Mouse (Mus musculus): ENCODE measurements around the gene Srp14. TPM values are rescaled to one million over a fixed set of nuclear protein-coding genes. Genes with fewer than 3 reads are reported as not detected.

The Srp14 gene
- 204 and 210 TPM in 2 replicates for polyA plus RNA-seq (2012; rRNA removed)

GRCm38 (mm10) chr2:118479550-118479909 is at the start of gene Srp14:
Gene Srp14, minus strand, starts transcription at chr2:118479711.
- H3K4me3 ChIP-seq (ENCODE audit: insufficient read depth, low read length): peak within 1 kb of the TSS; percentile 46
- peaks cover 5% of the 10 kb centered on the region for H3K4me1 ChIP-seq (ENCODE audit: control insufficient read depth, insufficient read depth, low read length)
- TF ChIP-seq POLR2A (IDR thresholded peaks at IDR 0.05; ENCODE audit: extremely low read depth, insufficient read depth, low read length) (peak; percentile 93), CTCF (IDR thresholded peaks at IDR 0.05; ENCODE audit: extremely low read depth, insufficient read depth, low read length) (no peak)
- peak within 1 kb of the TSS; percentile 16; the same call in 1 of the 2 replicates for H3K27ac ChIP-seq (ENCODE audit: insufficient read depth, low read length)

GRCm38 (mm10) chr2:118526545-118526944 is 47.0 kb upstream of the Srp14 start:
- Histone ChIP-seq H3K4me1 (ENCODE audit: control insufficient read depth, insufficient read depth, low read length) (no peaks in the 10 kb centered on the region), H3K27ac (ENCODE audit: insufficient read depth, low read length) (no peak overlapping the region), H3K4me3 (ENCODE audit: insufficient read depth, low read length) (no peak overlapping the region)
- TF ChIP-seq CTCF (IDR thresholded peaks at IDR 0.05; ENCODE audit: extremely low read depth, insufficient read depth, low read length): no peak
- TF ChIP-seq POLR2A (IDR thresholded peaks at IDR 0.05; ENCODE audit: extremely low read depth, insufficient read depth, low read length): no peak

- TF ChIP-seq CTCF (IDR thresholded peaks at IDR 0.05; ENCODE audit: extremely low read depth, insufficient read depth, low read length): no peak
- no peak for TF ChIP-seq POLR2A (IDR thresholded peaks at IDR 0.05; ENCODE audit: extremely low read depth, insufficient read depth, low read length)
- H3K4me1 ChIP-seq (ENCODE audit: control insufficient read depth, insufficient read depth, low read length): peaks cover 2% of the 10 kb centered on the region; the same call in 1 of the 2 replicates
- H3K27ac ChIP-seq (ENCODE audit: insufficient read depth, low read length): no peak overlapping the region
- no peak overlapping the region for H3K4me3 ChIP-seq (ENCODE audit: insufficient read depth, low read length)
Measured at GRCm38 (mm10) chr2:118524811-118525210, 45.3 kb upstream of the Srp14 start.

GRCm38 (mm10) chr2:118523163-118523730 is 43.7 kb upstream of the Srp14 start:
- TF ChIP-seq POLR2A (IDR thresholded peaks at IDR 0.05; ENCODE audit: extremely low read depth, insufficient read depth, low read length) (no peak), CTCF (IDR thresholded peaks at IDR 0.05; ENCODE audit: extremely low read depth, insufficient read depth, low read length) (no peak)
- Histone ChIP-seq H3K4me1 (ENCODE audit: control insufficient read depth, insufficient read depth, low read length) (peaks cover 2% of the 10 kb centered on the region; the same call in 1 of the 2 replicates), H3K4me3 (ENCODE audit: insufficient read depth, low read length) (no peak overlapping the region), H3K27ac (ENCODE audit: insufficient read depth, low read length) (no peak overlapping the region)

GRCm38 (mm10) chr2:118522265-118522664 is 42.8 kb upstream of the Srp14 start:
- Histone ChIP-seq H3K4me3 (ENCODE audit: insufficient read depth, low read length) (no peak overlapping the region), H3K4me1 (ENCODE audit: control insufficient read depth, insufficient read depth, low read length) (peaks cover 2% of the 10 kb centered on the region; the same call in 1 of the 2 replicates), H3K27ac (ENCODE audit: insufficient read depth, low read length) (no peak overlapping the region)
- TF ChIP-seq POLR2A (IDR thresholded peaks at IDR 0.05; ENCODE audit: extremely low read depth, insufficient read depth, low read length) (no peak), CTCF (IDR thresholded peaks at IDR 0.05; ENCODE audit: extremely low read depth, insufficient read depth, low read length) (no peak)

- Histone ChIP-seq H3K4me1 (ENCODE audit: control insufficient read depth, insufficient read depth, low read length) (peaks cover 2% of the 10 kb centered on the region; the same call in 1 of the 2 replicates), H3K4me3 (ENCODE audit: insufficient read depth, low read length) (no peak overlapping the region), H3K27ac (ENCODE audit: insufficient read depth, low read length) (0 out of 2 replicates have a peak overlapping the region, but pooled peaks have one; percentile 42)
- TF ChIP-seq CTCF (IDR thresholded peaks at IDR 0.05; ENCODE audit: extremely low read depth, insufficient read depth, low read length) (no peak), POLR2A (IDR thresholded peaks at IDR 0.05; ENCODE audit: extremely low read depth, insufficient read depth, low read length) (no peak)
Measured at GRCm38 (mm10) chr2:118520042-118520933, 40.8 kb upstream of the Srp14 start.

- Histone ChIP-seq H3K4me3 (ENCODE audit: insufficient read depth, low read length) (no peak overlapping the region), H3K4me1 (ENCODE audit: control insufficient read depth, insufficient read depth, low read length) (no peaks in the 10 kb centered on the region), H3K27ac (ENCODE audit: insufficient read depth, low read length) (no peak overlapping the region)
- no peak for TF ChIP-seq POLR2A (IDR thresholded peaks at IDR 0.05; ENCODE audit: extremely low read depth, insufficient read depth, low read length)
- no peak for TF ChIP-seq CTCF (IDR thresholded peaks at IDR 0.05; ENCODE audit: extremely low read depth, insufficient read depth, low read length)
Measured at GRCm38 (mm10) chr2:118512418-118513377, 33.2 kb upstream of the Srp14 start.

GRCm38 (mm10) chr2:118511779-118512417 is 32.4 kb upstream of the Srp14 start:
- Histone ChIP-seq H3K4me3 (ENCODE audit: insufficient read depth, low read length) (no peak overlapping the region), H3K27ac (ENCODE audit: insufficient read depth, low read length) (no peak overlapping the region), H3K4me1 (ENCODE audit: control insufficient read depth, insufficient read depth, low read length) (no peaks in the 10 kb centered on the region)
- TF ChIP-seq POLR2A (IDR thresholded peaks at IDR 0.05; ENCODE audit: extremely low read depth, insufficient read depth, low read length) (no peak), CTCF (IDR thresholded peaks at IDR 0.05; ENCODE audit: extremely low read depth, insufficient read depth, low read length) (no peak)
